ENCODE assay signal across 8 mouse cellular contexts in genomic region chrX:13281329-13282088, GRCm38 (mm10). TPM values are rescaled to one million over a fixed set of nuclear protein-coding genes. Genes with fewer than 3 reads are reported as not detected.
DNase-seq lines count a peak whose midpoint lies in the region; ATAC-seq and TF ChIP-seq lines count a peak whose summit lies in the region.

No protein-coding gene starts in this region.

- peak; percentile 35 to 48 for DNase-seq in CD8-positive naive resting alpha-beta T cell, adult 2 months (ENCODE audit: low read depth in 2 of 2, low spot score in 2 of 2)
- peak; percentile 46 for DNase-seq in c-Kit-positive CD71-positive TER-119-negative erythroid progenitor cells, embryonic 14.5 days (ENCODE audit: low read depth)
- peak; percentile 88 for DNase-seq in forebrain, embryonic 11.5 days (ENCODE audit: low spot score)
- DNase-seq in heart, postnatal 0 days (ENCODE audit: low spot score): peak; percentile 52
- peak; percentile 67 to 92 for DNase-seq in kidney, postnatal 4 days
- peak; percentile 86 for DNase-seq in stomach, postnatal 0 days (ENCODE audit: low spot score)

- no peaks in the 10 kb centered on the region; the same call in 1 of the 2 replicates for H3K4me1 ChIP-seq in forebrain, embryonic 11.5 days (replicated peaks; ENCODE audit: control insufficient read depth, insufficient read depth, low read length)
- peaks cover 3% of the 10 kb centered on the region; the same call in 1 of the 2 replicates for H3K4me1 ChIP-seq in heart, postnatal 0 days (ENCODE audit: control insufficient read depth, insufficient read depth)
- peaks cover 6% of the 10 kb centered on the region for H3K4me1 ChIP-seq in liver, embryonic 16.5 days (ENCODE audit: control insufficient read depth, low read depth, low read length)
- H3K4me1 ChIP-seq in neural tube, embryonic 12.5 days: peaks cover 7% of the 10 kb centered on the region; the same call in 1 of the 2 replicates
- H3K4me1 ChIP-seq in stomach, postnatal 0 days (replicated peaks; ENCODE audit: control insufficient read depth, insufficient read depth): no peaks in the 10 kb centered on the region

- peak; percentile 80 for ATAC-seq in forebrain, embryonic 11.5 days (replicated peaks; ENCODE audit: low FRiP score)
- peak; percentile 72 for ATAC-seq in heart, postnatal 0 days (ENCODE audit: insufficient read depth, low read depth)
- ATAC-seq in liver, embryonic 16.5 days (ENCODE audit: low read depth): peak; percentile 72
- peak; percentile 76 for ATAC-seq in neural tube, embryonic 12.5 days (ENCODE audit: low FRiP score, low read depth)
- ATAC-seq in stomach, postnatal 0 days (ENCODE audit: low FRiP score, low TSS enrichment): peak; percentile 85

- peak overlapping the region; percentile 64 for H3K4me2 ChIP-seq in forebrain, embryonic 11.5 days (ENCODE audit: low read depth, low read length, severe bottlenecking)
- peak overlapping the region; percentile 59 for H3K4me2 ChIP-seq in heart, postnatal 0 days (ENCODE audit: low read depth, low read length)
- H3K4me2 ChIP-seq in liver, embryonic 16.5 days (ENCODE audit: low read depth, low read length): peak overlapping the region; percentile 83
- H3K4me2 ChIP-seq in neural tube, embryonic 12.5 days (replicated peaks): peak overlapping the region; percentile 74
- H3K4me2 ChIP-seq in stomach, postnatal 0 days (replicated peaks; ENCODE audit: low read depth): peak overlapping the region; percentile 66

- no peaks in the 10 kb centered on the region; the same call in 1 of the 2 replicates for H3K36me3 ChIP-seq in forebrain, embryonic 11.5 days (ENCODE audit: control insufficient read depth, insufficient read depth, low read length)
- H3K36me3 ChIP-seq in heart, postnatal 0 days (replicated peaks; ENCODE audit: control insufficient read depth, insufficient read depth, low read length): peaks cover 18% of the 10 kb centered on the region; the same call in 1 of the 2 replicates
- peaks cover 7% of the 10 kb centered on the region; the same call in 1 of the 2 replicates for H3K36me3 ChIP-seq in liver, embryonic 16.5 days (ENCODE audit: control insufficient read depth, insufficient read depth)
- H3K36me3 ChIP-seq in neural tube, embryonic 12.5 days: peaks cover 14% of the 10 kb centered on the region
- H3K36me3 ChIP-seq in stomach, postnatal 0 days (ENCODE audit: control insufficient read depth, insufficient read depth, low read length): no peaks in the 10 kb centered on the region

- under 1% methylated on average over 40 of the region's 89 CpGs for WGBS in forebrain, embryonic 11.5 days
- WGBS in heart, postnatal 0 days: 0% methylated on average over 30 of the region's 89 CpGs
- WGBS in liver, embryonic 16.5 days (ENCODE audit: insufficient replicate concordance): under 1% methylated on average over 81 of the region's 89 CpGs
- WGBS in neural tube, embryonic 12.5 days: under 1% methylated on average over 76 of the region's 89 CpGs
- WGBS in stomach, postnatal 0 days: under 1% methylated on average over 49 of the region's 89 CpGs

- peak overlapping the region; percentile 82 for H3K4me3 ChIP-seq in forebrain, embryonic 11.5 days (ENCODE audit: low read depth, low read length)
- H3K4me3 ChIP-seq in heart, postnatal 0 days (ENCODE audit: low read depth, low read length): peak overlapping the region; percentile 99
- peak overlapping the region; percentile 90 for H3K4me3 ChIP-seq in liver, embryonic 16.5 days (ENCODE audit: low read depth, low read length)
- H3K4me3 ChIP-seq in neural tube, embryonic 12.5 days: peak overlapping the region; percentile 80
- H3K4me3 ChIP-seq in stomach, postnatal 0 days (ENCODE audit: low read depth, low read length): peak overlapping the region; percentile 90

- no peak for TF ChIP-seq CTCF in heart, postnatal 0 days (IDR thresholded peaks at IDR 0.05; ENCODE audit: low read depth)
- no peak for TF ChIP-seq CTCF in stomach, postnatal 0 days (IDR thresholded peaks at IDR 0.05; ENCODE audit: low read depth)

- no peaks in the 10 kb centered on the region; the same call in 1 of the 2 replicates for H3K27me3 ChIP-seq in forebrain, embryonic 11.5 days (ENCODE audit: control insufficient read depth, insufficient read depth, low read length)
- no peaks in the 10 kb centered on the region for H3K27me3 ChIP-seq in heart, postnatal 0 days (ENCODE audit: control insufficient read depth, insufficient read depth, low read length)
- no peaks in the 10 kb centered on the region for H3K27me3 ChIP-seq in liver, embryonic 16.5 days (ENCODE audit: control insufficient read depth, insufficient read depth, low read depth, low read length)
- no peaks in the 10 kb centered on the region for H3K27me3 ChIP-seq in neural tube, embryonic 12.5 days (replicated peaks)
- no peaks in the 10 kb centered on the region for H3K27me3 ChIP-seq in stomach, postnatal 0 days (ENCODE audit: control insufficient read depth, insufficient read depth, low read length)

- H3K9me3 ChIP-seq in forebrain, embryonic 11.5 days (ENCODE audit: control insufficient read depth, low read length): no peaks in the 10 kb centered on the region
- H3K9me3 ChIP-seq in heart, postnatal 0 days (replicated peaks; ENCODE audit: control insufficient read depth, low read length): no peaks in the 10 kb centered on the region
- no peaks in the 10 kb centered on the region for H3K9me3 ChIP-seq in liver, embryonic 16.5 days (replicated peaks; ENCODE audit: control insufficient read depth, low read length)
- H3K9me3 ChIP-seq in neural tube, embryonic 12.5 days: no peaks in the 10 kb centered on the region
- H3K9me3 ChIP-seq in stomach, postnatal 0 days (ENCODE audit: control insufficient read depth, low read length): no peaks in the 10 kb centered on the region

- TF ChIP-seq EP300 in heart, postnatal 0 days (IDR thresholded peaks at IDR 0.05; ENCODE audit: low read depth): no peak
- no peak for TF ChIP-seq EP300 in stomach, postnatal 0 days (optimal IDR thresholded peaks at IDR 0.05)

- peak overlapping the region; percentile 99 for H3K27ac ChIP-seq in forebrain, embryonic 11.5 days (ENCODE audit: low read depth, low read length)
- H3K27ac ChIP-seq in heart, postnatal 0 days (ENCODE audit: low read depth): peak overlapping the region; percentile 100
- peak overlapping the region; percentile 95 for H3K27ac ChIP-seq in liver, embryonic 16.5 days (ENCODE audit: low read length)
- peak overlapping the region; percentile 96 for H3K27ac ChIP-seq in neural tube, embryonic 12.5 days
- H3K27ac ChIP-seq in stomach, postnatal 0 days (replicated peaks): peak overlapping the region; percentile 98

- H3K9ac ChIP-seq in forebrain, embryonic 11.5 days (ENCODE audit: low read length): peak overlapping the region; percentile 99
- H3K9ac ChIP-seq in heart, postnatal 0 days (replicated peaks; ENCODE audit: low read depth, low read length): peak overlapping the region; percentile 99
- peak overlapping the region; percentile 93 for H3K9ac ChIP-seq in liver, embryonic 16.5 days (ENCODE audit: low read depth, low read length)
- peak overlapping the region; percentile 99 for H3K9ac ChIP-seq in neural tube, embryonic 12.5 days
- H3K9ac ChIP-seq in stomach, postnatal 0 days (ENCODE audit: low read length): peak overlapping the region; percentile 99

RNA-seq across cellular contexts. Expression of gene Ddx3x, which starts 0.7 kb away (rescaled TPM):
- polyA plus RNA-seq in forebrain, embryonic 11.5 days (2014; fragmentation: Nextera tagmentation; extraction: Ambion mirVana): 193 and 198 TPM in 2 replicates
- 61.2 and 102 TPM in 2 replicates for total RNA-seq in heart, postnatal 0 days (2014; rRNA removed; ENCODE audit: low replicate concordance)
- polyA plus RNA-seq in heart, postnatal 0 days (2015; fragmentation: Nextera tagmentation; extraction: Ambion mirVana): 45.8 and 65.9 TPM in 2 replicates
- 43.9 and 44.5 TPM in 2 replicates for polyA plus RNA-seq in liver, embryonic 16.5 days (2015; fragmentation: Nextera tagmentation; extraction: Ambion mirVana)
- polyA plus RNA-seq in neural tube, embryonic 12.5 days (2016; fragmentation: Nextera tagmentation; extraction: Ambion mirVana): 148 and 162 TPM in 2 replicates
- 73.9 and 74.3 TPM in 2 replicates for polyA plus RNA-seq in stomach, postnatal 0 days (2015; fragmentation: Nextera tagmentation; extraction: Ambion mirVana)

Comparison
In these comparisons a context has a peak if more than half of its experiments do, and no peak if none do; other contexts are left out.
1. Peak in every context shown above with its lines: DNase-seq, ATAC-seq, H3K4me3 ChIP-seq and H3K27ac ChIP-seq.